Mouse (Mus musculus): ENCODE data around the gene Serpine1. TPM values are rescaled to one million over a fixed set of nuclear protein-coding genes. Genes with fewer than 3 reads are reported as not detected.

Gene Serpine1
- polyA plus RNA-seq, 1 experiment = 19.8 TPM

DNA sequence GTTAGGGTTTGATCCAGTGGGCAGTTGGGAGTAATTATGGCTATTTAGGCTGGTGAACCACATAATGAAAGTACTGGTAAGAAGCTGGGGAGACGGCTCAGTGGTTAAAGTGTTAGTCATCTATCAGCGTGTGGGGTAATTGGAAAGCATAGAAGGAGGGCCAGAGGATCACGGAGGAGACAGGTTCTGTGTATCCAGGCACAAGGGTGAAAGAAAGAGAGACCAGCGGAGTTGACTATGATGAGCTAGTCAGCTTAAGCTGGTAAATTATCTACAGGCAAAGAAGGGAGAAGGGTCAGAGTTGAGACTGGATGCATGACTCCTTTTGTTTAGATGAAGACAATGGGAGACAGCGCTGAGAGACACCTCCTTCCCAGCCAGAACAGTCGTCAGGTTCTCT, 20.9 kb downstream of the Serpine1 start:
- H3K4me3 ChIP-seq (replicated peaks; ENCODE audit: extremely low read depth, low read depth, low read length) = no peak overlapping the region
- H3K4me1 ChIP-seq (ENCODE audit: control insufficient read depth, insufficient read depth, low read length) = no peaks in the 10 kb centered on the region
- TF ChIP-seq POLR2A (IDR thresholded peaks at IDR 0.05; ENCODE audit: borderline replicate concordance, extremely low read depth, low read depth, low read length) (no peak), CTCF (IDR thresholded peaks at IDR 0.05; ENCODE audit: insufficient read depth, low read length) (no peak)
- 51% methylated on average over 6 of the region's 6 CpGs for WGBS
- DNase-seq = no peak

GRCm38 (mm10) chr5:137046991-137047390, 25.1 kb downstream of the Serpine1 start:
- Histone ChIP-seq H3K4me1 (ENCODE audit: control insufficient read depth, insufficient read depth, low read length) (peaks cover 5% of the 10 kb centered on the region; the same call in 1 of the 2 replicates), H3K4me3 (replicated peaks; ENCODE audit: extremely low read depth, low read depth, low read length) (no peak overlapping the region)
- TF ChIP-seq CTCF (IDR thresholded peaks at IDR 0.05; ENCODE audit: insufficient read depth, low read length) (no peak), POLR2A (IDR thresholded peaks at IDR 0.05; ENCODE audit: borderline replicate concordance, extremely low read depth, low read depth, low read length) (no peak)
- DNase-seq = no peak

DNA sequence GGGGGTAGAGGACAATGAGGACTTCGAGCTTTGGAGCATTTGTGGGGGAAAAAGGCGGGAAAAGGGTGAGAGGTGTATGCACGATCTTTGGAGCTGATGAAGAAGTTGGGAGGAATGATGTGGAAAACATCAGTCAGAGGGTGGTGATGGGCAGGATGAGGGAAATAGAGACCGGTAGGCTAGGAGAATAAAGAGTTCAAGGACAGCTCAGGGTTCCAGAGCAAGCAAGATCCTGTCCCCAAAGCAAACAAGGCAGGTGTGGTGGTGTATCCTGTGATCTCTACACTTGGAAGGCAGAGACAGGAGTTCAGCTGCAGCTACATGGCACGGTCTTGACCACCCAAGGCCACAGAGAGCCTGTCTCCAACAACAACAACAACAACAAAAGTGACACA, 25.7 kb downstream of the Serpine1 start:
- no peak for TF ChIP-seq POLR2A (IDR thresholded peaks at IDR 0.05; ENCODE audit: borderline replicate concordance, extremely low read depth, low read depth, low read length)
- no peak for TF ChIP-seq CTCF (IDR thresholded peaks at IDR 0.05; ENCODE audit: insufficient read depth, low read length)
- 18% methylated on average over 5 of the region's 5 CpGs for WGBS
- DNase-seq = no peak
- Histone ChIP-seq H3K4me3 (replicated peaks; ENCODE audit: extremely low read depth, low read depth, low read length) (peak overlapping the region; percentile 83), H3K4me1 (ENCODE audit: control insufficient read depth, insufficient read depth, low read length) (peaks cover 5% of the 10 kb centered on the region; the same call in 1 of the 2 replicates)

- peaks cover 5% of the 10 kb centered on the region; the same call in 1 of the 2 replicates for H3K4me1 ChIP-seq (ENCODE audit: control insufficient read depth, insufficient read depth, low read length)
- H3K4me3 ChIP-seq (replicated peaks; ENCODE audit: extremely low read depth, low read depth, low read length) = peak within 1 kb of the TSS; percentile 83
- DNase-seq = peak; percentile 94
- TF ChIP-seq CTCF (IDR thresholded peaks at IDR 0.05; ENCODE audit: insufficient read depth, low read length) = no peak
- peak; percentile 42; the same call in 1 of the 2 replicates for TF ChIP-seq POLR2A (IDR thresholded peaks at IDR 0.05; ENCODE audit: borderline replicate concordance, extremely low read depth, low read depth, low read length)
- under 1% methylated on average over 48 of the region's 48 CpGs for WGBS
Observed at GRCm38 (mm10) chr5:137045402-137046323, 26.4 kb downstream of the Serpine1 start, which contains the start of gene Ap1s1. Gene Ap1s1, minus strand, starts transcription at chr5:137046135.

DNA sequence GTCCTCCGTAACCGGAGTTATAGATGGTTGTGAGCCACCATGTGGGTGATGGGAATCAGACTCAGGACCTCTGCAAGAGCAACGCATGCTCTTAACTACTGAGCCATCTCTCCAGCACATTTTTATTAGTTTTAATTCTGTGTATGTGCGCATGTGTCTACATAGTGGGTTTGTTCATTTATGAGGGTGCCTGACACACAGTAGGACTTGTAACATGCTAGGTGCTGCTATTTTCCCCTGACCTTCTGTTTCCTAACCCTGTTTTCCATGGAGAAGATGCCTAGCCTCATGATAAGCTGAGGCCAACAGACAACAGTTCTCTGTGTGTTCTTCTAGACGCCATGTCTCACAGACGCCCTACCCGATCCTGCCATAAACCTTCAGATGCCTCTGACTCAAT, 28.1 kb downstream of the Serpine1 start:
- no peak for DNase-seq
- no peak overlapping the region for H3K4me3 ChIP-seq (replicated peaks; ENCODE audit: extremely low read depth, low read depth, low read length)
- no peak for TF ChIP-seq POLR2A (IDR thresholded peaks at IDR 0.05; ENCODE audit: borderline replicate concordance, extremely low read depth, low read depth, low read length)
- TF ChIP-seq CTCF (IDR thresholded peaks at IDR 0.05; ENCODE audit: insufficient read depth, low read length) = no peak
- H3K4me1 ChIP-seq (ENCODE audit: control insufficient read depth, insufficient read depth, low read length) = peaks cover 5% of the 10 kb centered on the region; the same call in 1 of the 2 replicates
- 97% methylated on average over 7 of the region's 7 CpGs for WGBS

DNA sequence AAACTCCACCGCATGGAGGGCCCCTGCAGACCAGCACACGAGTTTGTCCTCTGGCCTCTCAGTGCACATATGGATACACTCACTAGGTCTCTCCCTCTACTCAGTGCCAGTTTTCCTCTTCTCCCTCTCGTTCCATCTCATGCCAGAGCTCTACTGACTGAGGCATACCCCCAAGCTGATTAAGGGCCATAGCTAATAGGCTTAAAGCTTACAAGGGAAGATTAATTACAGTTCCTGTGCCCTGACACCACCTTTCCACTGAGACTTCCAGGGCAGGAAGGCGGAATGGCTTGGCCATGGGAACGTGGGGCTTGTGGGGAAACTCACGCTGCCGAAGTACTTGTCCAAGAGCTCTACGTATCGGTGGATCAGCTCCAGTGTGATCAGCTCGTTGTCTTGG, 30.6 kb downstream of the Serpine1 start:
- Histone ChIP-seq H3K4me1 (ENCODE audit: control insufficient read depth, insufficient read depth, low read length) (peaks cover 5% of the 10 kb centered on the region; the same call in 1 of the 2 replicates), H3K4me3 (replicated peaks; ENCODE audit: extremely low read depth, low read depth, low read length) (no peak overlapping the region)
- no peak for DNase-seq
- WGBS = 83% methylated on average over 10 of the region's 10 CpGs
- TF ChIP-seq POLR2A (IDR thresholded peaks at IDR 0.05; ENCODE audit: borderline replicate concordance, extremely low read depth, low read depth, low read length) (no peak), CTCF (IDR thresholded peaks at IDR 0.05; ENCODE audit: insufficient read depth, low read length) (no peak)

- 94% methylated on average over 10 of the region's 10 CpGs for WGBS
- no peak for DNase-seq
- TF ChIP-seq CTCF (IDR thresholded peaks at IDR 0.05; ENCODE audit: insufficient read depth, low read length) = no peak
- no peak for TF ChIP-seq POLR2A (IDR thresholded peaks at IDR 0.05; ENCODE audit: borderline replicate concordance, extremely low read depth, low read depth, low read length)
- no peaks in the 10 kb centered on the region for H3K4me1 ChIP-seq (ENCODE audit: control insufficient read depth, insufficient read depth, low read length)
- no peak overlapping the region for H3K4me3 ChIP-seq (replicated peaks; ENCODE audit: extremely low read depth, low read depth, low read length)
Observed at GRCm38 (mm10) chr5:137039453-137039852, 32.6 kb downstream of the Serpine1 start.

DNA sequence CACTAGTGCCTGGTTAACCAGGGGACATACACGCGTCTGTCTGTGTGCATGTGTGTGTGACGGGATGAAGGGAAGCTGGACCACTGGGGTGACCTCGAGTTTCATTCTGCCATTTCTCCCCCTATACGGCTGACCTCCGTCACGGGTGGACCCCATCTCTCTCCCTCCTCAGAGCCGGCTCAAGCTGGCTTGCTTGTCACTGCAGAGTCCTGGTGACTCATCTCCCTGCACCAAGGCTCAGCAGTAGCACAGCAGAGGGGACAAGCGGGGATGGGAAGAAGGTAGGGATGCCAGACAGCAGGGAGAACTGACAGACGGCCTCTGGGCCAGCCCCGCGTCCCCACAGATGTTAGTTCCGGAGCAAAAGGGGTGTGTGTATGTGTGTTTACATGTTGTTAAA, 35.9 kb downstream of the Serpine1 start:
- Histone ChIP-seq H3K4me3 (replicated peaks; ENCODE audit: extremely low read depth, low read depth, low read length) (no peak overlapping the region), H3K4me1 (ENCODE audit: control insufficient read depth, insufficient read depth, low read length) (peaks cover 10% of the 10 kb centered on the region)
- TF ChIP-seq CTCF (IDR thresholded peaks at IDR 0.05; ENCODE audit: insufficient read depth, low read length) (no peak), POLR2A (IDR thresholded peaks at IDR 0.05; ENCODE audit: borderline replicate concordance, extremely low read depth, low read depth, low read length) (no peak)
- DNase-seq = no peak
- 86% methylated on average over 13 of the region's 13 CpGs for whole genome bisulfite sequencing

DNA sequence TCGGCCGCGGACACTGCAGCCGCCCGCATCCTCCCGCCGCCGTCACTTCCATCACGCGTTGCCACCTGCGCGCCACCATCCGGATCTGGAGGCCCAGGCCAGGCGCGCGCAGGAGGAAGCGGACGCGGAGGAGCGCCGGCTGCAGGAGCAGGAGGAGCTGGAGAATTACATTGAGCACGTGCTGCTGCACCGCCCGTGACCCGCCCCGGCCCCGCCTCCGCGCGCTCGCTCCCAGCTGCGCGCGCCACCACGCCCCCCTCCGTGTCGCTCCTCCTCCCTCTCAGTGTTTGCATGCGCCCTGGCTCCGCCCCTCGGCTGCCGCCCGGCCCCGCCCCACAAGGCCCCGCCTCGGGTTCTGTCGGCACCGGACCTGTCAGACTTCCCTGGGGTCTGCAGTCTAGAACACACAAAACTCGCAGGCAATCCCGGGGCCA, 39.4 kb downstream of the Serpine1 start:
- peak; percentile 86 for DNase-seq
- Histone ChIP-seq H3K4me1 (ENCODE audit: control insufficient read depth, insufficient read depth, low read length) (peaks cover 13% of the 10 kb centered on the region), H3K4me3 (replicated peaks; ENCODE audit: extremely low read depth, low read depth, low read length) (peak overlapping the region; percentile 39)
- 2% methylated on average over 45 of the region's 49 CpGs for WGBS
- no peak for TF ChIP-seq CTCF (IDR thresholded peaks at IDR 0.05; ENCODE audit: insufficient read depth, low read length)
- TF ChIP-seq POLR2A (IDR thresholded peaks at IDR 0.05; ENCODE audit: borderline replicate concordance, extremely low read depth, low read depth, low read length) = no peak

DNA sequence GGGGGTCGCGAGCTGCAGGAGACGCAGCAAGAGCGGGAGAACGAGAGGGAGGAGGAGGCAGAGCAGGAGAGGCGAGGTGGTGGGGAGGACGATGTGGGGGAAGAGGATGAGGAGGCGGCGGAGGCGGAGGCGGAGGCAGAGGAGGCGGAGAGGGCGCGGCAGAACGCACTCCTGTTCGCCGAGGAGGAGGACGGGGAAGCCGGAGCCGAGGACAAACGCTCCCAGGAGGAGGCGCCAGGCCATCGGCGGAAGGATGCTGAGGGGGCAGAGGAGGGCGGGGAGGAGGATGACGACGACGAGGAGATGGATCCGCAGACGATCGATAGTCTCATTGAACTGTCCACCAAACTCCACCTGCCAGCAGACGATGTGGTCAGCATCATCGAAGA, 40.0 kb downstream of the Serpine1 start:
- no peak for DNase-seq
- Histone ChIP-seq H3K4me3 (replicated peaks; ENCODE audit: extremely low read depth, low read depth, low read length) (peak overlapping the region; percentile 1), H3K4me1 (ENCODE audit: control insufficient read depth, insufficient read depth, low read length) (peaks cover 13% of the 10 kb centered on the region)
- TF ChIP-seq CTCF (IDR thresholded peaks at IDR 0.05; ENCODE audit: insufficient read depth, low read length) = no peak
- TF ChIP-seq POLR2A (IDR thresholded peaks at IDR 0.05; ENCODE audit: borderline replicate concordance, extremely low read depth, low read depth, low read length) = no peak
- WGBS = 2% methylated on average over 32 of the region's 33 CpGs
